Mouse (Mus musculus) monocyte, adult 5-6 weeks (primary cell): ENCODE results near the gene Slc7a11. TPM values are rescaled to one million over a fixed set of nuclear protein-coding genes. Genes with fewer than 3 reads are reported as not detected.

Experiments
- ATAC-seq: fragments of 153-309, 156-312 bp; replicated peaks from 2 replicates; pipeline ENCODE4 v1.8.0; 2017; ENCODE audit warnings: mild to moderate bottlenecking; ENCODE audit not compliant: low TSS enrichment, insufficient number of reproducible peaks, severe bottlenecking, poor library complexity, low FRiP score
- total RNA-seq: library from RNA; stranded (forward); fragments of 200-1000, 200-491, 200-594 nt; gene quantifications from 3 replicates; pipeline ENCODE4 v1.2.3, GENCODE M21; 2017

Gene Slc7a11
- total RNA-seq, 1 experiment from 2014 or later = 6.0 TPM

- no peak for ATAC-seq
These were observed 184.6 kb downstream of the Slc7a11 start for GRCm38 (mm10) chr3:50258852-50259251.

GRCm38 (mm10) chr3:50249598-50250300 lies 193.7 kb downstream of the Slc7a11 start:
- no peak for ATAC-seq

GRCm38 (mm10) chr3:50235990-50236389 lies 207.4 kb downstream of the Slc7a11 start:
- no peak for ATAC-seq

- ATAC-seq = no peak
These were observed 210.3 kb downstream of the Slc7a11 start for GRCm38 (mm10) chr3:50233144-50233543.

- ATAC-seq = no peak
These were observed 218.9 kb downstream of the Slc7a11 start for GRCm38 (mm10) chr3:50224390-50225114.

- ATAC-seq = no peak
These were observed 223.0 kb downstream of the Slc7a11 start for GRCm38 (mm10) chr3:50220454-50220853.

GRCm38 (mm10) chr3:50186369-50186768 lies 257.0 kb downstream of the Slc7a11 start:
- no peak for ATAC-seq

- no peak for ATAC-seq
These were observed 257.5 kb downstream of the Slc7a11 start for GRCm38 (mm10) chr3:50185879-50186278.

- ATAC-seq = no peak
These were observed 282.7 kb downstream of the Slc7a11 start for GRCm38 (mm10) chr3:50160756-50161155.

GRCm38 (mm10) chr3:50144144-50144543 lies 299.3 kb downstream of the Slc7a11 start:
- no peak for ATAC-seq

GRCm38 (mm10) chr3:50138319-50138718 lies 305.1 kb downstream of the Slc7a11 start:
- ATAC-seq = no peak

GRCm38 (mm10) chr3:50132204-50132603 lies 311.2 kb downstream of the Slc7a11 start:
- ATAC-seq = no peak

- no peak for ATAC-seq
These were observed 313.1 kb downstream of the Slc7a11 start for GRCm38 (mm10) chr3:50130319-50130718.

GRCm38 (mm10) chr3:50121001-50121400 lies 322.4 kb downstream of the Slc7a11 start:
- no peak for ATAC-seq

- ATAC-seq = no peak
These were observed 327.1 kb downstream of the Slc7a11 start for GRCm38 (mm10) chr3:50116266-50116665.

GRCm38 (mm10) chr3:50105509-50105908 lies 337.9 kb downstream of the Slc7a11 start:
- no peak for ATAC-seq

GRCm38 (mm10) chr3:50094404-50095092 lies 348.9 kb downstream of the Slc7a11 start:
- no peak for ATAC-seq

GRCm38 (mm10) chr3:50076979-50077378 lies 366.4 kb downstream of the Slc7a11 start:
- ATAC-seq = no peak

- ATAC-seq = 0 out of 2 replicates have a peak, but pooled peaks have one; percentile 22
These were observed 380.0 kb downstream of the Slc7a11 start for GRCm38 (mm10) chr3:50063396-50063795.

- no peak for ATAC-seq
These were observed 398.7 kb downstream of the Slc7a11 start for GRCm38 (mm10) chr3:50044666-50045065.
